Mouse (Mus musculus) lung, postnatal 0 days (tissue): ENCODE data around the gene Mageh1. TPM values are rescaled to one million over a fixed set of nuclear protein-coding genes. Genes with fewer than 3 reads are reported as not detected.
"Not testable (repeated sequence)": the region's sequence is repeated elsewhere in the genome, so short reads cannot be mapped to it uniquely, and the experiment has no call there.

Source experiments
- ATAC-seq: fragments of 200-750 bp; cut with Nextera tagmentation; 2 replicates; pipeline ENCODE4 v1.8.0; 2017; ENCODE audit warnings: moderate library complexity
- DNase-seq: peaks from one replicate; pipeline ENCODE4 v3.0.0-alpha.2; 2016; ENCODE audit warnings: low spot score
- H3K27ac ChIP-seq: fragments of 300-500 bp; sonication (generic); 2 replicates; pipeline ENCODE4 v1.5.1; 2014; ENCODE audit warnings: antibody characterized with exemption, mild to moderate bottlenecking, low read length, mixed read lengths
- H3K27me3 ChIP-seq: fragments of 300-500 bp; sonication (generic); replicated peaks from 2 replicates; pipeline ENCODE4 v1.6.1; 2014; ENCODE audit warnings: low read length, mixed read lengths; ENCODE audit not compliant: insufficient read depth
- H3K36me3 ChIP-seq: fragments of 300-500 bp; sonication (generic); 2 replicates; pipeline ENCODE4 v1.6.1; 2014; ENCODE audit warnings: low read length, mixed read lengths; ENCODE audit not compliant: insufficient read depth
- H3K4me1 ChIP-seq: fragments of 300-500 bp; sonication (generic); 2 replicates; pipeline ENCODE4 v1.6.1; 2014; ENCODE audit warnings: antibody characterized with exemption, low read depth, low read length, mixed read lengths; ENCODE audit not compliant: insufficient read depth
- H3K4me2 ChIP-seq: fragments of 300-500 bp; sonication (generic); replicated peaks from 2 replicates; pipeline ENCODE4 v1.6.1; 2014; ENCODE audit warnings: low read depth, mild to moderate bottlenecking, low read length, moderate library complexity, mixed read lengths
- H3K4me3 ChIP-seq: fragments of 300-500 bp; sonication (generic); 2 replicates; pipeline ENCODE4 v1.5.1; 2014; ENCODE audit warnings: low read depth, low read length
- H3K9ac ChIP-seq: fragments of 300-500 bp; sonication (generic); replicated peaks from 2 replicates; pipeline ENCODE4 v1.6.1; 2014; ENCODE audit warnings: low read depth, mild to moderate bottlenecking
- H3K9me3 ChIP-seq: fragments of 300-500 bp; sonication (generic); 2 replicates; pipeline ENCODE4 v1.6.1; 2016; ENCODE audit warnings: low read length, mixed read lengths
- CTCF ChIP-seq: IDR thresholded peaks from 2 replicates; pipeline ENCODE4 v1.5.1; 2016; ENCODE audit warnings: antibody characterized with exemption, mild to moderate bottlenecking
- EP300 ChIP-seq: IDR thresholded peaks from 2 replicates; pipeline ENCODE4 v1.6.1; 2016; ENCODE audit warnings: antibody characterized with exemption, mild to moderate bottlenecking, control low read depth
- WGBS: fragments of 180-500 bp; shearing (Covaris S2); extraction: QIAGEN DNeasy Blood & Tissue Kit; methylation state at CpG from one replicate; pipeline ENCODE4 v1.1.7; 2014; 5-methylcytosine and 5-hydroxymethylcytosine counted together
- polyA plus RNA-seq: library from polyadenylated mRNA; unstranded; fragments of >200 nt; fragmentation: Nextera tagmentation; extraction: Ambion mirVana; gene quantifications from 2 replicates; pipeline ENCODE4 v1.2.1, GENCODE M21; 2015

The Mageh1 gene
- polyA plus RNA-seq: 43.6 and 45.3 TPM in 2 replicates

GRCm38 (mm10) chrX:153037087-153037971, at the start of gene Mageh1:
Mageh1 (minus strand) TSS chrX:153037575.
- Histone ChIP-seq H3K4me1 (no peaks in the 10 kb centered on the region), H3K36me3 (no peaks in the 10 kb centered on the region), H3K9ac (peak within 1 kb of the TSS; percentile 16; the same call in 1 of the 2 replicates), H3K27me3 (no peaks in the 10 kb centered on the region), H3K27ac (peak within 1 kb of the TSS; percentile 66), H3K9me3 (no peaks in the 10 kb centered on the region), H3K4me3 (peak within 1 kb of the TSS; percentile 45), H3K4me2 (peak within 1 kb of the TSS; percentile 64)
- TF ChIP-seq CTCF: peak; percentile 28; the same call in 1 of the 2 replicates
- TF ChIP-seq EP300: no peak
- ATAC-seq: peak; percentile 96
- DNase-seq: peak; percentile 84
- WGBS: 8% methylated on average over 40 of the region's 49 CpGs

GRCm38 (mm10) chrX:153037972-153038744, 783 bp upstream of the Mageh1 start:
- H3K9ac ChIP-seq, H3K36me3 ChIP-seq, H3K9me3 ChIP-seq, H3K4me1 ChIP-seq, DNase-seq, H3K27ac ChIP-seq, H3K27me3 ChIP-seq: not testable (repeated sequence)
- Histone ChIP-seq H3K4me2 (peak overlapping the region; percentile 64), H3K4me3 (peak overlapping the region; percentile 45)
- ATAC-seq: peak; percentile 64
- WGBS: 18% methylated on average over 6 of the region's 22 CpGs

- not testable (repeated sequence) for H3K4me1 ChIP-seq, H3K27ac ChIP-seq, H3K27me3 ChIP-seq, H3K9me3 ChIP-seq, H3K36me3 ChIP-seq, DNase-seq, ATAC-seq, H3K4me3 ChIP-seq, H3K4me2 ChIP-seq, H3K9ac ChIP-seq
Measured at GRCm38 (mm10) chrX:153031547-153031946, 5.8 kb downstream of the Mageh1 start.

GRCm38 (mm10) chrX:153025709-153026108, 11.7 kb downstream of the Mageh1 start:
- H3K9me3 ChIP-seq, DNase-seq, H3K27ac ChIP-seq, ATAC-seq, H3K36me3 ChIP-seq, H3K4me2 ChIP-seq, H3K4me1 ChIP-seq, H3K9ac ChIP-seq, H3K27me3 ChIP-seq, H3K4me3 ChIP-seq: not testable (repeated sequence)
- WGBS: no CpG with 5 or more reads among the region's 3 CpGs

GRCm38 (mm10) chrX:153025255-153025654, 12.1 kb downstream of the Mageh1 start:
- not testable (repeated sequence) for DNase-seq, H3K4me3 ChIP-seq, ATAC-seq, H3K9ac ChIP-seq, H3K27ac ChIP-seq, H3K27me3 ChIP-seq, H3K9me3 ChIP-seq, H3K4me1 ChIP-seq, H3K36me3 ChIP-seq, H3K4me2 ChIP-seq
- no CpG with 5 or more reads among the region's 3 CpGs for WGBS

GRCm38 (mm10) chrX:153007685-153008047, 29.7 kb downstream of the Mageh1 start:
- no peak for DNase-seq
- H3K27me3 ChIP-seq: no peaks in the 10 kb centered on the region
- H3K4me1 ChIP-seq: no peaks in the 10 kb centered on the region
- ATAC-seq: no peak
- H3K27ac ChIP-seq: no peak overlapping the region
- H3K36me3 ChIP-seq: no peaks in the 10 kb centered on the region
- H3K4me2 ChIP-seq: peak overlapping the region; percentile 57
- H3K9ac ChIP-seq: no peak overlapping the region
- H3K4me3 ChIP-seq: peak overlapping the region; percentile 56
- WGBS: 24% methylated on average over 7 of the region's 9 CpGs
- H3K9me3 ChIP-seq: no peaks in the 10 kb centered on the region
- TF ChIP-seq CTCF (no peak), EP300 (no peak)
